Mouse (Mus musculus): ENCODE data around the gene Slc2a1. TPM values are rescaled to one million over a fixed set of nuclear protein-coding genes. Genes with fewer than 3 reads are reported as not detected.

Slc2a1 gene
- total RNA-seq (2012; rRNA removed), result 26.8 and 46.2 TPM in 2 replicates
- total RNA-seq (2014; rRNA removed), result 55.3 and 64.9 TPM in 2 replicates
- polyA plus RNA-seq (2012; ENCODE audit: insufficient read length, low read depth), result 30.5 and 33.4 TPM in 2 replicates

DNA sequence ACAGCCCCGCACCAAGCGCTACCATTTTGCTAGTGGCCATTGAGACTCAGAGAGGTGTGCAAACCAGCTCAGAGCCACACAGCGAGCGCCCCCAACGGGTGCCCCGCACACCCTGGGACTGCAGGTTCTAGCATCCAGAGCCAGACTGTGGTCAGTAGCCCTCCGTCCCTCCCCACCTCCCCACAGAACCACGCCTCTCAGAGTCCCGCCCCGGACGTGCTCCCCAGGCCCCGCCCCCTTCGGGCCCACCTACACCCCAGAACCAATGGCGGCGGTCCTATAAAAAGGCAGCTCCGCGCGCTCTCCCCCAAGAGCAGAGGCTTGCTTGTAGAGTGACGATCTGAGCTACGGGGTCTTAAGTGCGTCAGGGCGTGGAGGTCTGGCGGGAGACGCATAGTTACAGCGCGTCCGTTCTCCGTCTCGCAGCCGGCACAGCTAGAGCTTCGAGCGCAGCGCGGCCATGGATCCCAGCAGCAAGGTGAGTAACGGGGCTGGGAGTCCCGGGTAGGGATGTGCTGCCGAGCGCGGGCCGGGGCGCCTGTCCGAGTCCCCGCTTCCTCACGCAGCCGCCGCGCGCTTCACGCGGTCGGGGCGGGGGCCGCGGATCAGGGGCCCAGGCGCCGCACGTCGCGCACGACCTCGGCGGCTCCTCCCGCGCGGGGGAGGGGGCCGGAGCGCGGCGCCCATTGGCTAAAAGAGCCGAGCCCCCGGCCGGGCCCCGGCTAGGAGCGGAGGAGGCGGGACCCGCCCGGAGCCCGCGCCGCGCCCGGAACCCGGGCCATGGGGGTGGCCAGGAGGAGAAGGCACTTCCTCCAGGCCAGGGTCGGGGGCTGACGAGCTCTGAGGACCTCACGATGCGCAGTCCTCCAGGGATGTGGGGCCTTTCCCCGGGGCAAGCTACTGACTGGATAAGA, at the start of gene Slc2a1:
Gene Slc2a1 (plus strand): TSS at position 217 of the 914 bp plus-strand sequence.
- peak within 1 kb of the TSS; percentile 85 for H3K4me2 ChIP-seq (ENCODE audit: insufficient read depth, low read depth, poor library complexity, severe bottlenecking)
- H3K4me3 ChIP-seq (replicated peaks in 1 of 3; ENCODE audit: low read depth in 2 of 3, low read length in 2 of 3, poor library complexity in 1 of 3), result peak within 1 kb of the TSS; percentile 71 to 91 (median 90)
- no peaks in the 10 kb centered on the region for H3K27me3 ChIP-seq (replicated peaks)
- H3K4me1 ChIP-seq (ENCODE audit: control insufficient read depth in 1 of 2, insufficient read depth in 2 of 2), result peaks cover 20 to 71% of the 10 kb centered on the region in 2 experiments
- H3K9me3 ChIP-seq (replicated peaks; ENCODE audit: low read length), result no peaks in the 10 kb centered on the region
- peaks cover 4 to 28% of the 10 kb centered on the region in 2 experiments for H3K36me3 ChIP-seq (replicated peaks in 1 of 2; ENCODE audit: control insufficient read depth in 1 of 2, insufficient read depth in 1 of 2, low read length in 1 of 2)
- H3K79me2 ChIP-seq (replicated peaks; ENCODE audit: control insufficient read depth, extremely low read depth, insufficient read depth, poor library complexity, severe bottlenecking), result peaks cover 23% of the 10 kb centered on the region
- in situ Hi-C loops (cut with MboI; ENCODE audit: low pct_ligation_motif_present, low pct_unique_long_range_greater_than_20kb, low sequenced_read_pairs) (no loop called here), dilution Hi-C loops (cut with MboI; ENCODE audit: extremely low pct_ligation_motif_present, extremely low pct_unique_long_range_greater_than_20kb, low sequenced_read_pairs) (no loop called here)
- peak within 1 kb of the TSS; percentile 76 for H3K9ac ChIP-seq (ENCODE audit: insufficient read depth, low read depth)
- peak within 1 kb of the TSS; percentile 89 for H3K27ac ChIP-seq (ENCODE audit: insufficient read depth, low read depth)
- peak; percentile 96 for DNase-seq (ENCODE audit: extremely low read depth)
- peak; percentile 76 for TF ChIP-seq IRF4 (IDR thresholded peaks at IDR 0.05; ENCODE audit: low read depth, low read length)
- TF ChIP-seq ZKSCAN1 (IDR thresholded peaks at IDR 0.05; ENCODE audit: borderline replicate concordance, low read depth, low read length), result no peak
- peak; percentile 83 for TF ChIP-seq MXI1 (IDR thresholded peaks at IDR 0.05; ENCODE audit: low read depth, low read length)
- TF ChIP-seq KAT2A (IDR thresholded peaks at IDR 0.05; ENCODE audit: insufficient replicate concordance, low read length), result 0 out of 2 replicates have a peak, but pooled peaks have one; percentile 59
- peak; percentile 70 for TF ChIP-seq HCFC1 (IDR thresholded peaks at IDR 0.05; ENCODE audit: low read depth, low read length)
- TF ChIP-seq ZNF384 (IDR thresholded peaks at IDR 0.05; ENCODE audit: low read depth, low read length), result no peak
- TF ChIP-seq NELFE (IDR thresholded peaks at IDR 0.05; ENCODE audit: low read depth, low read length), result peak; percentile 99
- TF ChIP-seq CTCF (conservative IDR thresholded peaks at IDR 0.05 in 1 of 2, IDR thresholded peaks at IDR 0.05 in 1 of 2; ENCODE audit: low read depth in 2 of 2, low read length in 2 of 2), result peak in 1 of 2 experiments; percentile 77; a peak in 2 of 4 replicates
- TF ChIP-seq UBTF (IDR thresholded peaks at IDR 0.05; ENCODE audit: low read depth, low read length), result peak; percentile 89
- peak; percentile 67; the same call in 1 of the 2 replicates for TF ChIP-seq CHD1 (IDR thresholded peaks at IDR 0.05; ENCODE audit: low read depth, low read length)
- no peak for TF ChIP-seq EP300 (IDR thresholded peaks at IDR 0.05; ENCODE audit: low read length)
- no peak; the same call in 1 of the 2 replicates for TF ChIP-seq CHD2 (IDR thresholded peaks at IDR 0.05; ENCODE audit: low read length)
- no peak for TF ChIP-seq E2F4 (IDR thresholded peaks at IDR 0.05; ENCODE audit: insufficient replicate concordance, low read depth, low read length)
- peak; percentile 99 for TF ChIP-seq POLR2A (IDR thresholded peaks at IDR 0.05; ENCODE audit: low read depth, low read length)
- TF ChIP-seq RAD21 (IDR thresholded peaks at IDR 0.05; ENCODE audit: low read depth, low read length), result peak; percentile 68
- TF ChIP-seq SMC3 (IDR thresholded peaks at IDR 0.05; ENCODE audit: low read depth, low read length), result peak; percentile 51
- TF ChIP-seq TCF12 (IDR thresholded peaks at IDR 0.05; ENCODE audit: low read depth, low read length), result peak; percentile 96
- TF ChIP-seq ELF1 (IDR thresholded peaks at IDR 0.05; ENCODE audit: low read depth, low read length), result peak; percentile 66
- TF ChIP-seq USF2 (conservative IDR thresholded peaks at IDR 0.05; ENCODE audit: low read depth, low read length), result no peak
- peak; percentile 29; the same call in 1 of the 2 replicates for TF ChIP-seq MAX (IDR thresholded peaks at IDR 0.05; ENCODE audit: low read length)
- no peak for TF ChIP-seq GABPA (IDR thresholded peaks at IDR 0.05; ENCODE audit: insufficient replicate concordance, low read depth, low read length)
- peak; percentile 97 for TF ChIP-seq POLR2AphosphoS2 (IDR thresholded peaks at IDR 0.05; ENCODE audit: low read depth, low read length)
- TF ChIP-seq MAZ (IDR thresholded peaks at IDR 0.05; ENCODE audit: low read depth, low read length), result peak; percentile 93
- TF ChIP-seq JUND (conservative IDR thresholded peaks at IDR 0.05; ENCODE audit: low read depth, low read length), result no peak
- peak; percentile 59; the same call in 1 of the 2 replicates for TF ChIP-seq MYC (IDR thresholded peaks at IDR 0.05; ENCODE audit: low read depth, low read length)
- TF ChIP-seq JUN (IDR thresholded peaks at IDR 0.05; ENCODE audit: insufficient read depth, low read depth, low read length), result no peak
- peak; percentile 68 for TF ChIP-seq BHLHE40 (IDR thresholded peaks at IDR 0.05; ENCODE audit: low read depth, low read length)
- TF ChIP-seq USF1 (IDR thresholded peaks at IDR 0.05; ENCODE audit: low read depth, low read length), result no peak
- peak; percentile 50 for TF ChIP-seq ETS1 (conservative IDR thresholded peaks at IDR 0.05; ENCODE audit: low read depth, low read length)
- TF ChIP-seq NRF1 (IDR thresholded peaks at IDR 0.05; ENCODE audit: low read depth, low read length), result peak; percentile 47
- TF ChIP-seq MAFK (IDR thresholded peaks at IDR 0.05; ENCODE audit: insufficient replicate concordance, low read length), result no peak
- TF ChIP-seq ZMIZ1 (IDR thresholded peaks at IDR 0.05; ENCODE audit: low read depth, low read length), result peak; percentile 99
- TF ChIP-seq RCOR1 (conservative IDR thresholded peaks at IDR 0.05; ENCODE audit: low read depth, low read length), result no peak
- peak; percentile 91 for TF ChIP-seq SIN3A (IDR thresholded peaks at IDR 0.05; ENCODE audit: low read length)
- peak; percentile 72; the same call in 1 of the 2 replicates for TF ChIP-seq MEF2A (IDR thresholded peaks at IDR 0.05; ENCODE audit: borderline replicate concordance, low read depth, low read length)
- peak; percentile 95 for TF ChIP-seq TBP (conservative IDR thresholded peaks at IDR 0.05; ENCODE audit: low read depth, low read length)
- TF ChIP-seq ZC3H11A (IDR thresholded peaks at IDR 0.05; ENCODE audit: low read depth, low read length), result no peak

Data from CH12.LX (cell line).